Mouse (Mus musculus): ENCODE data around the gene Gpd2.

DNA sequence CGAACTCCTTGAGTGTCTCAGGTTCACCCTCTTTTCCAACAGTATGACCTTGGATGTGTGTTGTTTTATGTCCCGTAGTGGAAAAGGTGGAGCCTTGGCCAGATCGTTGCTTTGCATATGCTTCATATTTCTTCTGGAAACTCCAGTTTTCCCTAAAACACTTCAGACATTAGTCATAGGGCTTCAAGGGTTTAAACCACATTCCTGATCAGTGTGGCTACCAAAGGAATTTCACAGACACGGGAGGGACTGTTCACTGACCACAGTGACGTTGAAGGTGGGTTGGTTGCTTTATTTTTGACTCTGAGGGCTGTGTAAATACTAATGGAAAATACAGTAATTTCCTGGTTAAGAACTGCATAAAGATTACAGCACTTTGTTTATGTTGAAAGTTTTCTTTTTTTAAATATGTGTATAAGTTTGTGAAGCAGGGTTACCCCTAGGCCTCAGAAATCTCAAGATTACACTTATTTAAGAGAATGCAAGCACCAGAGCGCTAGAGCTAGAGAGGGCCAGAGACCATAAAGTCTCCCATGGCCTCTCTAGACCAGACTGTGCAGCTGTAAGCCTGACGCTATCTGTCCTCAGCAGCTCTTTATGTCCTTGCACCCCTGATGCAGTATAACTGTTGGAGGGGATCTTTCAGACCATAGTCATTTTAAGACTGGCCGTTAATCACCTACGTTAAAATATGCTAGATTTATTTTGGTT, 116.4 kb downstream of the Gpd2 start:
- TF ChIP-seq CTCF (IDR thresholded peaks at IDR 0.05; ENCODE audit: borderline replicate concordance, insufficient read depth, low read length) (no peak), POLR2A (IDR thresholded peaks at IDR 0.05; ENCODE audit: low read depth, low read length) (no peak)
